Mouse (Mus musculus): ENCODE results near the gene Trpc4. TPM values are rescaled to one million over a fixed set of nuclear protein-coding genes. Genes with fewer than 3 reads are reported as not detected.

The Trpc4 gene
- total and polyA plus RNA-seq, 3 experiments: not detected

DNA sequence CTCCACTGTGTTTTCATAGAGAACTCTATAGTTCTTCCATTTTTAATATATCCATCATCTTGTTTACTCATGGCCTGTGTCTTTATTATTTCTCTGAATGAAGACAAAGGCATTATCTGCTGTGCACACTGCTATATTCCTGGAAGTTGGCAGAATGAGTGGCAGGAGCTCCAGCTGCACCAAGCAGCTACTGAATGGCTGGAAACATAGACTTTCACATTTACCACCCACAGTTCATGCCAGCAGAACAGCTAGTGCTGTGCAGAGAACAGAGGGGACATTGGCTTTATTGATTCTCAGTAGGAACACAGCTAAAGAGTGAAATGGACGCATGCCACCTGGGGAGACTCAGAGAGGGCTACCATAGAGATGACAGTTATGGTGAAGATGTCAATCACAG is 55.6 kb downstream of the Trpc4 start:
- Histone ChIP-seq H3K4me1 (ENCODE audit: control insufficient read depth in 1 of 2, insufficient read depth in 2 of 2) (no peaks in the 10 kb centered on the region), H3K36me3 (replicated peaks in 1 of 2; ENCODE audit: control insufficient read depth in 1 of 2, insufficient read depth in 1 of 2, low read length in 1 of 2) (no peaks in the 10 kb centered on the region), H3K27ac (ENCODE audit: insufficient read depth, low read depth) (no peak overlapping the region), H3K79me2 (replicated peaks; ENCODE audit: control insufficient read depth, extremely low read depth, insufficient read depth, poor library complexity, severe bottlenecking) (no peaks in the 10 kb centered on the region), H3K9ac (ENCODE audit: insufficient read depth, low read depth) (no peak overlapping the region), H3K4me3 (replicated peaks in 1 of 3; ENCODE audit: low read depth in 2 of 3, low read length in 2 of 3, poor library complexity in 1 of 3) (no peak overlapping the region), H3K27me3 (replicated peaks) (no peaks in the 10 kb centered on the region), H3K4me2 (ENCODE audit: insufficient read depth, low read depth, poor library complexity, severe bottlenecking) (no peak overlapping the region), H3K9me3 (replicated peaks; ENCODE audit: low read length) (no peaks in the 10 kb centered on the region)
- no peak for TF ChIP-seq NELFE (IDR thresholded peaks at IDR 0.05; ENCODE audit: low read depth, low read length)
- DNase-seq (ENCODE audit: extremely low read depth): no peak
- dilution Hi-C loops (cut with MboI; ENCODE audit: extremely low pct_ligation_motif_present, extremely low pct_unique_long_range_greater_than_20kb, low sequenced_read_pairs): no loop called here
- in situ Hi-C loops (cut with MboI; ENCODE audit: low pct_ligation_motif_present, low pct_unique_long_range_greater_than_20kb, low sequenced_read_pairs): no loop called here

GRCm38 (mm10) chr3:54222549-54222948 is 66.7 kb downstream of the Trpc4 start:
- dilution Hi-C loops (cut with MboI; ENCODE audit: extremely low pct_ligation_motif_present, extremely low pct_unique_long_range_greater_than_20kb, low sequenced_read_pairs): no loop called here
- Histone ChIP-seq H3K9me3 (replicated peaks; ENCODE audit: low read length) (no peaks in the 10 kb centered on the region), H3K27me3 (replicated peaks) (no peaks in the 10 kb centered on the region), H3K79me2 (replicated peaks; ENCODE audit: control insufficient read depth, extremely low read depth, insufficient read depth, poor library complexity, severe bottlenecking) (no peaks in the 10 kb centered on the region), H3K36me3 (replicated peaks in 1 of 2; ENCODE audit: control insufficient read depth in 1 of 2, insufficient read depth in 1 of 2, low read length in 1 of 2) (no peaks in the 10 kb centered on the region), H3K9ac (ENCODE audit: insufficient read depth, low read depth) (no peak overlapping the region), H3K4me3 (replicated peaks in 1 of 3; ENCODE audit: low read depth in 2 of 3, low read length in 2 of 3, poor library complexity in 1 of 3) (no peak overlapping the region), H3K4me1 (ENCODE audit: control insufficient read depth in 1 of 2, insufficient read depth in 2 of 2) (no peaks in the 10 kb centered on the region), H3K27ac (ENCODE audit: insufficient read depth, low read depth) (no peak overlapping the region), H3K4me2 (ENCODE audit: insufficient read depth, low read depth, poor library complexity, severe bottlenecking) (no peak overlapping the region)
- DNase-seq (ENCODE audit: extremely low read depth): no peak
- TF ChIP-seq KAT2A (IDR thresholded peaks at IDR 0.05; ENCODE audit: insufficient replicate concordance, low read length) (no peak), MAX (IDR thresholded peaks at IDR 0.05; ENCODE audit: low read length) (no peak), ELF1 (IDR thresholded peaks at IDR 0.05; ENCODE audit: low read depth, low read length) (no peak), EP300 (IDR thresholded peaks at IDR 0.05; ENCODE audit: low read length) (no peak), RAD21 (IDR thresholded peaks at IDR 0.05; ENCODE audit: low read depth, low read length) (no peak), ETS1 (conservative IDR thresholded peaks at IDR 0.05; ENCODE audit: low read depth, low read length) (no peak)
- in situ Hi-C loops (cut with MboI; ENCODE audit: low pct_ligation_motif_present, low pct_unique_long_range_greater_than_20kb, low sequenced_read_pairs): no loop called here

DNA sequence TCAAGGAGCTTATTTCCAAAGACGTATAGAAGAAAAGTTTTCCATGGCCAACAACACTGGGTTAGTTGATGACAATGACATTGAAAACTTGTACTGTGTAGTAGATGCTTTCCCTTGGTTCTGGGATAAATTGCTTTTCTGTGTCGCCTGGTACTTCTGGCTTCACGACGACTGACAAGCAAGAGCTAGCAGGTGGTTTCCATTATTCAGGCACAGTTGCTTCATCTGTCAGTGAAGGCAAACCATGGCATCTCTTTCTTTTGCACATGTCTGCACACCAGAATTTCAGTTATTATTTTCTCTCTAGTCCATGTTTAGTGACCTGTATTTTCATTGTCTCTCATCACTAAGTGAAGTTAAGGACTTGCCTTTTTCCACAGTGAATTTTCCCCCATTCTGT is 72.6 kb downstream of the Trpc4 start:
- no peak overlapping the region for H3K4me3 ChIP-seq (replicated peaks in 1 of 3; ENCODE audit: low read depth in 2 of 3, low read length in 2 of 3, poor library complexity in 1 of 3)
- H3K27ac ChIP-seq (ENCODE audit: insufficient read depth, low read depth): no peak overlapping the region
- TF ChIP-seq PAX5 (IDR thresholded peaks at IDR 0.05; ENCODE audit: low read length): no peak
- no peak for TF ChIP-seq ZKSCAN1 (IDR thresholded peaks at IDR 0.05; ENCODE audit: borderline replicate concordance, low read depth, low read length)
- no peak for TF ChIP-seq CTCF (conservative IDR thresholded peaks at IDR 0.05 in 1 of 2, IDR thresholded peaks at IDR 0.05 in 1 of 2; ENCODE audit: low read depth in 2 of 2, low read length in 2 of 2)
- TF ChIP-seq GABPA (IDR thresholded peaks at IDR 0.05; ENCODE audit: insufficient replicate concordance, low read depth, low read length): no peak
- no peak for TF ChIP-seq MEF2A (IDR thresholded peaks at IDR 0.05; ENCODE audit: borderline replicate concordance, low read depth, low read length)
- no peak for TF ChIP-seq JUND (conservative IDR thresholded peaks at IDR 0.05; ENCODE audit: low read depth, low read length)
- no peak for TF ChIP-seq HCFC1 (IDR thresholded peaks at IDR 0.05; ENCODE audit: low read depth, low read length)
- TF ChIP-seq MAFK (IDR thresholded peaks at IDR 0.05; ENCODE audit: insufficient replicate concordance, low read length): no peak
- TF ChIP-seq MYC (IDR thresholded peaks at IDR 0.05; ENCODE audit: low read depth, low read length): no peak
- no peak for TF ChIP-seq EP300 (IDR thresholded peaks at IDR 0.05; ENCODE audit: low read length)
- no peak for TF ChIP-seq MAZ (IDR thresholded peaks at IDR 0.05; ENCODE audit: low read depth, low read length)
- no peak for TF ChIP-seq TCF12 (IDR thresholded peaks at IDR 0.05; ENCODE audit: low read depth, low read length)
- no peak for TF ChIP-seq IRF4 (IDR thresholded peaks at IDR 0.05; ENCODE audit: low read depth, low read length)
- TF ChIP-seq CHD1 (IDR thresholded peaks at IDR 0.05; ENCODE audit: low read depth, low read length): no peak
- TF ChIP-seq USF1 (IDR thresholded peaks at IDR 0.05; ENCODE audit: low read depth, low read length): no peak
- TF ChIP-seq MAX (IDR thresholded peaks at IDR 0.05; ENCODE audit: low read length): no peak
- dilution Hi-C loops (cut with MboI; ENCODE audit: extremely low pct_ligation_motif_present, extremely low pct_unique_long_range_greater_than_20kb, low sequenced_read_pairs): no loop called here
- H3K79me2 ChIP-seq (replicated peaks; ENCODE audit: control insufficient read depth, extremely low read depth, insufficient read depth, poor library complexity, severe bottlenecking): no peaks in the 10 kb centered on the region
- no peak overlapping the region for H3K9ac ChIP-seq (ENCODE audit: insufficient read depth, low read depth)
- H3K27me3 ChIP-seq (replicated peaks): no peaks in the 10 kb centered on the region
- no peak for DNase-seq (ENCODE audit: extremely low read depth)
- peaks cover 2% of the 10 kb centered on the region for H3K9me3 ChIP-seq (replicated peaks; ENCODE audit: low read length)
- in situ Hi-C loops (cut with MboI; ENCODE audit: low pct_ligation_motif_present, low pct_unique_long_range_greater_than_20kb, low sequenced_read_pairs): no loop called here
- no peak overlapping the region for H3K4me2 ChIP-seq (ENCODE audit: insufficient read depth, low read depth, poor library complexity, severe bottlenecking)
- H3K4me1 ChIP-seq (ENCODE audit: control insufficient read depth in 1 of 2, insufficient read depth in 2 of 2): no peaks in the 10 kb centered on the region
- H3K36me3 ChIP-seq (replicated peaks in 1 of 2; ENCODE audit: control insufficient read depth in 1 of 2, insufficient read depth in 1 of 2, low read length in 1 of 2): no peaks in the 10 kb centered on the region
